Mouse (Mus musculus) brain, embryonic 14.5 days (tissue): ENCODE results near the gene Tmem132a. TPM values are rescaled to one million over a fixed set of nuclear protein-coding genes. Genes with fewer than 3 reads are reported as not detected.

ENCODE experiments used
- DNase-seq: peaks from one replicate; pipeline ENCODE4 v3.0.0-alpha.2; 2011; ENCODE audit warnings: low read depth
- CTCF ChIP-seq: fragments of 200-500 bp; IDR thresholded peaks from 2 replicates; pipeline ENCODE4 v1.5.1; 2012; ENCODE audit warnings: inconsistent platforms, mild to moderate bottlenecking, moderate library complexity, borderline replicate concordance; ENCODE audit not compliant: insufficient read depth, insufficient read length; ENCODE audit errors: extremely low read depth
- POLR2A ChIP-seq: fragments of 200-500 bp; IDR thresholded peaks from 2 replicates; pipeline ENCODE4 v1.6.1; 2012; ENCODE audit warnings: mild to moderate bottlenecking, inconsistent platforms, borderline replicate concordance; ENCODE audit not compliant: poor library complexity, insufficient read depth, insufficient read length, severe bottlenecking; ENCODE audit errors: extremely low read depth
- polyA plus RNA-seq: library from polyadenylated mRNA; depleted of rRNA; stranded (reverse); fragments of >200 nt; gene quantifications from 2 replicates; pipeline ENCODE4 v1.2.3, GENCODE M21; 2012

Gene Tmem132a
- polyA plus RNA-seq, 1 experiment = 301 TPM

- no peak for DNase-seq
- no peak for TF ChIP-seq CTCF
- TF ChIP-seq POLR2A = no peak
Observed at GRCm38 (mm10) chr19:10824061-10824460, 45.7 kb downstream of the Tmem132a start.

DNA sequence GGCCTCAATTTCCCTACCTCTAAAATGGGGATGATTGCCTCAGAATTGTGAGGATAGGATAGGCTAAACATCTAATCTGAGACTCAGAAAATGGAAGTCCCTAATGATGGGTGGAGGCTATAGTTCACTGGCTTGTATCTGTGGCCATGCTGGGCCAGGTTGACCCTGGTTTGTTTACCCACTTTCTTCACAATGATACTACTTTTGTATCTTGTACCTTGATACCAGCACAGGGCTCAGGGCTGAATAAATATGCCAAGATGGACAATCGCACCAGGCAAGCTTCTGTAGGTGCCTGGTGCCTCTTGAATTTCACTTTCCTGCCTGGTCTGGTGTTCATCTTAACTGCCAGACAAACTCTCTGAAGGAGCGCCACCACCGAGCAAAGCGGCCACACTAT lies 47.2 kb downstream of the Tmem132a start:
- DNase-seq = no peak
- TF ChIP-seq CTCF (no peak), POLR2A (no peak)

DNA sequence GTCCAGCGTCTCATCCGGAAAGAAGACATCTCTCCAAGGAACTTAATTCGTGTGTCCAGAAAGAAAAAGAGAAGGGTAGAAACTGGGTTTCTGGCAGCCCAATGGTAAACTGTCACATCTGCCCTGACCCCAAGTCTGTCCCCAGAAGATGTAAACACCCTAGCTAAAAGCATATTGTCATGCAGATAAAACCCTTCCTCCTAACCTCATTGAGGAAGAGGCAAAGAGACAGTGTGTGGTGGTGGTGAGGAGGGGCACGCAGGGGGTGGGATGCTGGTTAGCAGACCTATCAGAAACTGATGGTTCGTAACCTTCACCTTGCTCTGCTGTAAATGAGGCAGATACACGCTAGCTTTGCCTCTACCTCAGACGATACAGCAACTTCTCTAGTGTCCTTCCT lies 48.4 kb downstream of the Tmem132a start:
- TF ChIP-seq POLR2A (no peak), CTCF (no peak)
- no peak for DNase-seq

- DNase-seq = peak; percentile 61
- TF ChIP-seq POLR2A (no peak), CTCF (no peak)
Observed at GRCm38 (mm10) chr19:10818217-10818946, 51.4 kb downstream of the Tmem132a start.

GRCm38 (mm10) chr19:10816462-10816861 lies 53.3 kb downstream of the Tmem132a start:
- TF ChIP-seq CTCF (no peak), POLR2A (no peak)
- DNase-seq = no peak

GRCm38 (mm10) chr19:10815871-10816270 lies 53.9 kb downstream of the Tmem132a start:
- DNase-seq = no peak
- TF ChIP-seq CTCF (no peak), POLR2A (no peak)

GRCm38 (mm10) chr19:10813905-10814304 lies 55.8 kb downstream of the Tmem132a start:
- TF ChIP-seq CTCF = no peak
- no peak for TF ChIP-seq POLR2A
- DNase-seq = no peak

DNA sequence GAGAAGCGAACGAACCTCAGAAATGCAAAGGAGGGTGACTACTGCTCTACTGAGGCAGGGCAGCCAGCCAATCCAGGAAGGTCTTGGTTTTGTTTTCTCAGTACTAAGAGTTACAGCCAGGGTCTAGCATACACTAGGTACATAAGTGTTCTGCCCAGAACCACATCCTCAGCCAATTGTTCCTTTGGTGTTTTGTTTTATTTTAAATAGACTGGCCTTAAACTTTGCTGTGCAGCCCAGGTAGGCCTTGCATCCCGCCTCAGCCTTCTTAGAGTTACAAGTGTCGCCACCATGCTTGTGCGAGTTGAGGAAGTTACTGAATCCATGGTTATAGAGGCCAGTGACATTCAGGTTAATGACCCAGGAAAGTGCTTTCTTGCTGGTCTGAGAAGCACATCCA lies 56.7 kb downstream of the Tmem132a start:
- no peak for DNase-seq
- TF ChIP-seq POLR2A = no peak
- TF ChIP-seq CTCF = no peak

DNA sequence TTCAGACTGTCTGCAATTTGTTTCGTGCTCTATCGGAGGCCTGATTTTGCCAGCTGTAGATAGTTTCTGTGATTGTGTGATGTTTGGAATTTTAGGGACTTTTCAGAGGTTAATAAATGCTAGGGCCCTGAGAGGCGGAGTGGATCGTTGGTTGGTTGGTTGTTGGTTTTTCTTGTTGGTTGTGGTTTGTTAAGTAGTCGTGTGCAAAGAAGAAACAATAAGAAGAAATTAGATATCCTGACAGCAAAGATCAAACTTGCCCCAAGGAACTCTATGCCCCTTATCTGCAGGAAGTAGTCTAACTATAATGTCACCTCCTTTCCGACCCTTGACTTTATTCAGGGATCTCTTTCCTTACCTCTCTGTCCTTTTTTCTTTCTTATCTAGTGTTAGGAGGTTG lies 58.3 kb downstream of the Tmem132a start:
- TF ChIP-seq CTCF (no peak), POLR2A (no peak)
- no peak for DNase-seq

- TF ChIP-seq POLR2A = no peak
- no peak for TF ChIP-seq CTCF
- peak; percentile 18 for DNase-seq
Observed at GRCm38 (mm10) chr19:10810176-10810492, 59.6 kb downstream of the Tmem132a start.

DNA sequence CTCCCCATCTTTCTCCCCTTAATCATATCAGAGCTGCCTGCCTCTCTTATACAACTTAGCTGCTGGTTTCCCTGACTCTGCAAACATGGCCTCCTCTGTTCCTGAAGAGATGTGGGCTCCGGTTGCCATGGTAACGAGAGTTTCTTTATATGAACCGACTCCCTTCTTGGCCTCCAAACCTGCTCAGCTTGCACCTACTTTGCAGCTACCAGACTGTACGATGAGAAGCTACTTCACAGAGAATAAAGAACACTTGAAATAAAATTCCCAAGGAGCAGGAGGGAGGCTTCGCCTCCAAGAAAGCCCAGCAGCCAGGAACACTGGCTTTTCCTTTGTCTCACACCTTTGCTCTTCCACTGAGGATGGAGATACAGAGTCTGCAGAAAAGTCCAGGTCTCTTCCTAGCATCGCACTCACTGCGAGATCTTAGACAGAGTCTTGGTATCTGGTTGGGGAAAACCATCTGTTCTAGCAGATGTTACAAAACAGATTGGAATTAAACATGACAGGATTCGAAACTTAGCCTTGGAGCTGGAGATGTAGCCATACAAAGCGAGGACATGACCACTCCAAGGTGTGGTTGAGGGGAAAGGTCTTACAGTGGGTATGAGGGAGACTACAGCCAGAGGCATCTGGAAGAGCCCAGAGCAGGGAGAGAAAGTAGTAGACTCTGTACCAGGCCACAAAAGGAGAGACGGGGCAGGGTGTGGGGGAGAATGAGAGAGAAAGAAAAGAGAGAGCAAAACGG lies 60.1 kb downstream of the Tmem132a start:
- TF ChIP-seq POLR2A (no peak), CTCF (no peak)
- DNase-seq = peak; percentile 86
